Mouse (Mus musculus) C2C12 (cell line): Measurements from ENCODE around the gene Nkx1-2. TPM values are rescaled to one million over a fixed set of nuclear protein-coding genes. Genes with fewer than 3 reads are reported as not detected.

Source experiments
- H3K27me3 ChIP-seq: one replicate; pipeline ENCODE4 v1.6.1; 2011; ENCODE audit not compliant: control insufficient read depth, insufficient read depth, insufficient read length
- H3K36me3 ChIP-seq: one replicate; pipeline ENCODE4 v1.6.1; 2011; ENCODE audit not compliant: control insufficient read depth, insufficient read depth
- H3K4me3 ChIP-seq: one replicate; pipeline ENCODE4 v1.5.1; 2011; ENCODE audit warnings: mild to moderate bottlenecking, control low read depth; ENCODE audit not compliant: poor library complexity, insufficient read depth, severe bottlenecking
- H3K79me2 ChIP-seq: one replicate; pipeline ENCODE4 v1.6.1; 2011; ENCODE audit not compliant: control insufficient read depth, insufficient read depth
- H3K79me3 ChIP-seq: one replicate; pipeline ENCODE4 v1.6.1; 2011; ENCODE audit warnings: low read depth, control low read depth
- H3ac ChIP-seq: one replicate; pipeline ENCODE3; 2011; ENCODE audit warnings: low read depth; ENCODE audit not compliant: control insufficient read depth, insufficient read length
- CEBPB ChIP-seq: IDR thresholded peaks from one replicate; pipeline ENCODE4 v1.6.1; 2011; ENCODE audit warnings: low read depth, mild to moderate bottlenecking, control low read depth, moderate library complexity
- CTCF ChIP-seq: IDR thresholded peaks from one replicate; pipeline ENCODE4 v1.5.1; 2011; ENCODE audit not compliant: control insufficient read depth, insufficient read depth, insufficient read length
- FOSL1 ChIP-seq: IDR thresholded peaks from one replicate; pipeline ENCODE4 v1.8.0; 2011; ENCODE audit warnings: mild to moderate bottlenecking, low read length; ENCODE audit not compliant: poor library complexity, insufficient read depth, severe bottlenecking
- MAX ChIP-seq: IDR thresholded peaks from one replicate; pipeline ENCODE4 v1.6.1; 2011; ENCODE audit warnings: mild to moderate bottlenecking, control low read depth
- MYOD1 ChIP-seq: IDR thresholded peaks from one replicate; pipeline ENCODE4 v1.6.1; 2011; ENCODE audit warnings: low read depth; ENCODE audit not compliant: control insufficient read depth, insufficient read length
- MYOG ChIP-seq: IDR thresholded peaks from one replicate; pipeline ENCODE4 v1.6.1; 2011; ENCODE audit not compliant: control insufficient read depth, insufficient read length; ENCODE audit errors: extremely low read depth
- USF1 ChIP-seq: IDR thresholded peaks from one replicate; pipeline ENCODE4 v1.6.1; 2011; ENCODE audit warnings: low read depth, mild to moderate bottlenecking, control low read depth, moderate library complexity
- polyA plus RNA-seq: library from polyadenylated mRNA; unstranded; fragments of >200 nt; fragmentation: generic; extraction: Trizol; gene quantifications from one replicate; pipeline ENCODE4 v1.2.1, GENCODE M21; 2012; ENCODE audit warnings: missing spikeins

Nkx1-2 gene
- polyA plus RNA-seq, 1 experiment, result not detected

- H3K36me3 ChIP-seq, result peaks cover 37% of the 10 kb centered on the region
- H3K79me2 ChIP-seq, result no peaks in the 10 kb centered on the region
- H3ac ChIP-seq, result no peak overlapping the region
- no peaks in the 10 kb centered on the region for H3K27me3 ChIP-seq
- H3K79me3 ChIP-seq, result no peaks in the 10 kb centered on the region
- no peak overlapping the region for H3K4me3 ChIP-seq
- TF ChIP-seq MYOG (no peak), CEBPB (no peak), CTCF (no peak), FOSL1 (no peak), USF1 (no peak), MYOD1 (no peak), MAX (no peak)
These were observed 42.9 kb downstream of the Nkx1-2 start for GRCm38 (mm10) chr7:132556575-132556974.

GRCm38 (mm10) chr7:132555911-132556310 is 43.5 kb downstream of the Nkx1-2 start:
- Histone ChIP-seq H3K79me3 (no peaks in the 10 kb centered on the region), H3ac (no peak overlapping the region), H3K4me3 (no peak overlapping the region), H3K79me2 (no peaks in the 10 kb centered on the region), H3K36me3 (peaks cover 31% of the 10 kb centered on the region), H3K27me3 (no peaks in the 10 kb centered on the region)
- TF ChIP-seq CTCF, result no peak
- TF ChIP-seq FOSL1, result no peak
- TF ChIP-seq USF1, result no peak
- no peak for TF ChIP-seq MAX
- no peak for TF ChIP-seq MYOD1

DNA sequence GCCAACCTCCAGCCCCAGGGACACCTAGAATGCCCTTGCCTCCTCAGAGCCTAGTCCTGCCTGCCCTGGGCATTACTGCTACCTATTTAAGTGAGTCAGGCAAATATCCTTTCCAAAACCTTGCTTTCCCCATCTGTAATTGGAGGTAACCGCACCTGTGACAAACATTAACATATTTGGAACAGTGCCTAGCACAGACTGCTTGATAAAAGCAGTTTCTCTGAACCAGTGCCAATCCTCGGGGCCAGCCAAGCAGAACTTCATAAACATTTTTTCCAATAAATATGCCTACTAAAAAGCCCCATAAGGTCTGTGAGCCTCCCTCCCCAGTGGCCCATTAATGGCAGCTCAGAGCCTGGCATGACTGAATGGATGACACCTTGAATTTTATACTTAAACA is 45.3 kb downstream of the Nkx1-2 start:
- Histone ChIP-seq H3K79me2 (no peaks in the 10 kb centered on the region), H3K79me3 (no peaks in the 10 kb centered on the region), H3K27me3 (no peaks in the 10 kb centered on the region), H3ac (no peak overlapping the region), H3K4me3 (no peak overlapping the region), H3K36me3 (peaks cover 14% of the 10 kb centered on the region)
- TF ChIP-seq USF1 (no peak), MYOG (no peak), MAX (no peak), FOSL1 (no peak), CTCF (no peak), CEBPB (no peak), MYOD1 (no peak)

DNA sequence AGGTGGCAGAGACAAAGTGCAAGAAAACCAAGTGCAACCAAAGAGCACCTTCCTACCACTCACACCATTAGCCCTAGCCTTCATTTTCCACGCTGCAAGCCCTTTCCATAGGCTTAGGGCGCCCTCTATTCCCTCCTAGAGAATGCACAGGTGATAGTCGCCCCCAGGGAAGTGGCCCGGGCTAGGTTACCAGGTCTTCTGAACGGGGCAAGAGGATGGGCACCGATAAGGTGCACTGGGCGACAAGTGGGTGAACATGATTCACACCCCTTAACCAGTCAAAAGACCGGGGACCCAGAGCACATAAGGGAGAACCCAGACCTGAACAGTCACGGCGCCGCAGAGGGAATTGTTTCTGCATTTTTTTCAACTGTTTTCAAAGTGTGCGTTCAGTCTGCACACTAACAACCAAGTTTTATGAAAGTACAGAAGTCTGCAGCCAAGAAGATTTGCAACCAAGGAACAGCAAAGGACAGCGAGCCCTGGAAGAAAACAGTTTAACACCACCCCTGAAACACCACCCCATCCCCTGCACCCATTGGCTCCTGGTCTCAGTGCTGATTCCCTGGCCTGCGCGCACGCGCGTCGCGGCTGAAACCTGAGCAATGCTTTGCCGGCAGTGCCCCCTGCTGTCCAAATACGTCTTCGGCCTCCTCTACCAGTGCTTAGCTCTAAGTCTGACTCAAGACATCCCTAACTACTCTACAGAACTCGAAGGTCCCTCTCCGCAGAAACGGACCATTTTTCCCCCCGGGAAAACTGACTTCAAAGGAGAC is 47.9 kb downstream of the Nkx1-2 start:
- Histone ChIP-seq H3ac (peak overlapping the region; percentile 4), H3K36me3 (no peaks in the 10 kb centered on the region), H3K79me3 (no peaks in the 10 kb centered on the region), H3K79me2 (no peaks in the 10 kb centered on the region), H3K27me3 (peaks cover 9% of the 10 kb centered on the region), H3K4me3 (peak overlapping the region; percentile 25)
- no peak for TF ChIP-seq USF1
- TF ChIP-seq MYOG, result no peak
- peak; percentile 94 for TF ChIP-seq CTCF
- no peak for TF ChIP-seq MYOD1
- peak; percentile 58 for TF ChIP-seq MAX
- no peak for TF ChIP-seq FOSL1
- TF ChIP-seq CEBPB, result no peak

- no peaks in the 10 kb centered on the region for H3K79me2 ChIP-seq
- H3K4me3 ChIP-seq, result no peak overlapping the region
- H3ac ChIP-seq, result no peak overlapping the region
- H3K79me3 ChIP-seq, result no peaks in the 10 kb centered on the region
- TF ChIP-seq USF1, result no peak
- no peak for TF ChIP-seq MAX
- no peak for TF ChIP-seq FOSL1
- TF ChIP-seq CTCF, result no peak
- TF ChIP-seq CEBPB, result no peak
- TF ChIP-seq MYOD1, result no peak
- no peak for TF ChIP-seq MYOG
- H3K36me3 ChIP-seq, result no peaks in the 10 kb centered on the region
- peaks cover 29% of the 10 kb centered on the region for H3K27me3 ChIP-seq
These were observed 52.3 kb downstream of the Nkx1-2 start for GRCm38 (mm10) chr7:132547126-132547525.

Other genes starting within 250 kb of the Nkx1-2 start
- 78.1 TPM for gene Oat, start 23.2 kb downstream of the Nkx1-2 start, polyA plus RNA-seq
- 2.9 TPM for gene Lhpp, start 11.0 kb upstream of the Nkx1-2 start, polyA plus RNA-seq
- gene Fam53b, start 214.2 kb upstream of the Nkx1-2 start, polyA plus RNA-seq, result 3.2 TPM